Mouse (Mus musculus) liver, embryonic 16.5 days (tissue): Measurements from ENCODE around the gene Sik1. TPM values are rescaled to one million over a fixed set of nuclear protein-coding genes. Genes with fewer than 3 reads are reported as not detected.

ENCODE experiments used
- ATAC-seq: fragments of 200-750 bp; cut with Nextera tagmentation; 2 replicates; pipeline ENCODE4 v1.8.0; 2017; ENCODE audit warnings: low read depth, mild to moderate bottlenecking, moderate number of reproducible peaks, moderate library complexity
- H3K27ac ChIP-seq: fragments of 300-500 bp; sonication (generic); 2 replicates; pipeline ENCODE4 v1.5.1; 2014; ENCODE audit warnings: mild to moderate bottlenecking, low read length
- H3K27me3 ChIP-seq: fragments of 300-500 bp; sonication (generic); 2 replicates; pipeline ENCODE4 v1.6.1; 2014; ENCODE audit warnings: low read depth, low read length, mixed read lengths; ENCODE audit not compliant: control insufficient read depth, insufficient read depth
- H3K36me3 ChIP-seq: fragments of 300-500 bp; sonication (generic); 2 replicates; pipeline ENCODE4 v1.6.1; 2014; ENCODE audit warnings: mild to moderate bottlenecking; ENCODE audit not compliant: control insufficient read depth, insufficient read depth
- H3K4me1 ChIP-seq: fragments of 300-500 bp; sonication (generic); 2 replicates; pipeline ENCODE4 v1.6.1; 2014; ENCODE audit warnings: low read depth, low read length, mixed read lengths; ENCODE audit not compliant: control insufficient read depth
- H3K4me2 ChIP-seq: fragments of 300-500 bp; sonication (generic); 2 replicates; pipeline ENCODE4 v1.6.1; 2014; ENCODE audit warnings: low read depth, low read length, mixed read lengths
- H3K4me3 ChIP-seq: fragments of 300-500 bp; sonication (generic); 2 replicates; pipeline ENCODE4 v1.5.1; 2014; ENCODE audit warnings: low read depth, mild to moderate bottlenecking, low read length
- H3K9ac ChIP-seq: fragments of 300-500 bp; sonication (generic); 2 replicates; pipeline ENCODE4 v1.6.1; 2014; ENCODE audit warnings: low read depth, low read length
- H3K9me3 ChIP-seq: fragments of 300-500 bp; sonication (generic); replicated peaks from 2 replicates; pipeline ENCODE4 v1.6.1; 2016; ENCODE audit warnings: low read length; ENCODE audit not compliant: control insufficient read depth
- WGBS: fragments of 180-500 bp; shearing (Covaris S2); extraction: QIAGEN DNeasy Blood & Tissue Kit; methylation state at CpG from one replicate; pipeline ENCODE4 v1.1.7; 2014; ENCODE audit not compliant: insufficient replicate concordance; 5-methylcytosine and 5-hydroxymethylcytosine counted together
- polyA plus RNA-seq: library from polyadenylated mRNA; unstranded; fragments of >200 nt; fragmentation: Nextera tagmentation; extraction: Ambion mirVana; gene quantifications from 2 replicates; pipeline ENCODE4 v1.2.1, GENCODE M21; 2015

Sik1 gene
- polyA plus RNA-seq, 1 experiment from 2014 or later: 5.4 TPM

DNA sequence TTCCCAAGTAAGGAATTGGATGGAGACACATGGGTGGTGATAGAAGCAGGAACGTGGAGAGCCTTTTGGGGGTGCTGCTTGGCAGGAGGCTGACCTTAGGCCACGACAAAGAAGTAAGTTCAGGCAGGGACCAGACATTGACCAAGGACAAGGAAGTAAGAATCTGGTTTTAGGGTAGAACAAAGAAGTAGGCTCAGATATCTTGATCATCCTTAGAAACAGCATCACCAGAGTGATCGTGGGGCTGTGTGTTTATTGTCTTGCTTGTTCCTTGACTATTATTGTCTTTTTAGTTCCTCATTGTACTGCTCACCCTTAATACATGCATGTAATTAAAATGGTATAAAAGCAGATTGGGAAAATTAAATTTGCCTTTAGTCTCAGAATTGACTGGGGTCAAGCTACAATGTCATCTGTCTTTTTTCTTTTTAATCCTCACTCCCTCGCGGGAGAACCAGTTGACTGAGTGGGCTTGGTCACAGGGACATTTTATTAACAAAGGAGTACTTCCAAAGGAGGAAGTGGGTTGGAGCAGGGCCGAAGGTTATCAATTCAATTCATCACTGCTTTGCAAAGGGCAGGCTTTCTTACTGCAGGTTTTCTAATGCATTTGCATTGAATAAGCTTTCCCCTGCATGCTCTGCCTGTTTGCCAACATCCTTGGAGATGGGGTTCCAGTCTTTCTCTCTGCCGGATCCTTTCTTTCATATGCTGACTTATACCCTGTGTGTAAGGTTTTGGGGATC, 53.2 kb downstream of the Sik1 start:
- WGBS: 35% methylated on average over 7 of the region's 7 CpGs
- Histone ChIP-seq H3K27ac (no peak overlapping the region), H3K4me2 (no peak overlapping the region), H3K9me3 (no peaks in the 10 kb centered on the region), H3K36me3 (no peaks in the 10 kb centered on the region), H3K4me1 (no peaks in the 10 kb centered on the region), H3K9ac (no peak overlapping the region), H3K27me3 (no peaks in the 10 kb centered on the region), H3K4me3 (no peak overlapping the region)
- no peak for ATAC-seq

DNA sequence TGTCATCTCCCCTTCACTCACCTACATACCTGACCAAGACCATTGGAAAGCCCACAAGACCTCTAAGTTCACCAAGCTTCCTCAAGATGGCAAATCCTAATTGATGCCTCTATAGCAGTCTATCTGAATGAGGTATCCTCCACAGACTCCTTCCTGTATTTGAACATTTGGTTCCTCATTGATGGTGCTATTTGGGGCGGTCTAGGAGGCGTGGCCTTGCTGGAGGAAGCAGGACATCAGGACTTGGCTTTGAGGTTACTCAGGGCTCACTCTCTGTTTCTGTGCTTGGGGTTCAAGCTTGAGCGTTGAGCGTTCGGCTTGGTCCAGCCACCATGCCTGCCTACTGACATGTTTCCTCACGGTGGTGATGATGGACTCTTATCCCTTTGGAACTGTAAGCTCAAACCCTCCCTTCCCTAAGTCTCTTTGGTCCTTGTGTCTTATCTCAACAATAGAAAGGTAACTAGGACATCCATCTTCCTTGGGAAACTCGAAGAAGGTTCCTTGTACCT, 54.7 kb downstream of the Sik1 start:
- no peak overlapping the region for H3K4me2 ChIP-seq
- H3K27ac ChIP-seq: no peak overlapping the region
- 51% methylated on average over 7 of the region's 7 CpGs for WGBS
- no peak overlapping the region for H3K4me3 ChIP-seq
- no peak overlapping the region for H3K9ac ChIP-seq
- no peaks in the 10 kb centered on the region for H3K27me3 ChIP-seq
- no peaks in the 10 kb centered on the region for H3K4me1 ChIP-seq
- ATAC-seq: no peak
- no peaks in the 10 kb centered on the region for H3K36me3 ChIP-seq
- no peaks in the 10 kb centered on the region for H3K9me3 ChIP-seq

DNA sequence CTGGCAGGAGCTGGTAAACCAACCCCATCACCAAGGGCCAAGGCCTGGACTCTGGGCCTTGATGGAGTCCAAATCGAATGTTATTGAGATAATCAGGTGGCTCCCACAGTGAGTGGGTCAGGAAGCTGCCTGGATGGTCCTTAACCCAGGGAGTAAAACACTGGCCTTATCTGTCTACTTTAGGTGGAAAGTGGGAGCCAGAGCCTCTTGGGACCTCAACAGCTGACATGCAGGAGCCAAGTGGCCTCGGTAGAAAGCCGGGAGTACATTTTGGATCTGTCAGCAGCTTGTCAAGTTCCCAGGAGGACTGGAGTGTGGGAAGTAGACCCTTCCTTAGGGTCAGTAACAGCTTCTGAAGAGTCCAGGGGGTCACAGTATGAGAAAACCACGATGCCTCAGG, 59.7 kb downstream of the Sik1 start:
- H3K27me3 ChIP-seq: no peaks in the 10 kb centered on the region
- no peak overlapping the region for H3K27ac ChIP-seq
- 55% methylated on average over 4 of the region's 4 CpGs for WGBS
- H3K4me1 ChIP-seq: no peaks in the 10 kb centered on the region
- H3K9me3 ChIP-seq: no peaks in the 10 kb centered on the region
- no peak overlapping the region for H3K4me3 ChIP-seq
- no peak overlapping the region for H3K4me2 ChIP-seq
- no peak overlapping the region for H3K9ac ChIP-seq
- no peaks in the 10 kb centered on the region for H3K36me3 ChIP-seq
- ATAC-seq: no peak

Other genes with a start within 250 kb of the Sik1 start
- 59.8 and 69.0 TPM in 2 replicates for gene Cbs, start 218.6 kb downstream of the Sik1 start, polyA plus RNA-seq
- 126 and 129 TPM in 2 replicates for gene U2af1, start 196.9 kb downstream of the Sik1 start, polyA plus RNA-seq
- gene Cryaa, start 178.0 kb downstream of the Sik1 start, polyA plus RNA-seq: not detected in 2 replicates
- 12.3 and 13.3 TPM in 2 replicates for gene Rrp1b, start 180.3 kb upstream of the Sik1 start, polyA plus RNA-seq
- gene Hsf2bp, start 180.5 kb upstream of the Sik1 start, polyA plus RNA-seq: 0.14 and 0.28 TPM in 2 replicates